Mouse (Mus musculus) kidney, postnatal 0 days (tissue): ENCODE measurements at regions not wholly inside any gene's neighbourhood (a gene's known extent, or its start where the extent isn't known, plus 50 kb on each side); places are given as distances from the start of the nearest gene placed in this dataset.
A peak's percentile ranks its signal among the peaks of the same experiment; 100 is the strongest.

Experiments used
- ATAC-seq: fragments of 200-750 bp; cut with Nextera tagmentation; replicated peaks from 2 replicates; pipeline ENCODE4 v1.8.0; 2017; ENCODE audit warnings: low read depth, moderate number of reproducible peaks, moderate TSS enrichment, moderate library complexity; ENCODE audit not compliant: low FRiP score
- DNase-seq: peaks from one replicate; pipeline ENCODE4 v3.0.0-alpha.2; 2016; ENCODE audit warnings: low spot score
- H3K27ac ChIP-seq: fragments of 300-500 bp; sonication (generic); 2 replicates; pipeline ENCODE4 v1.5.1; 2014; ENCODE audit warnings: mild to moderate bottlenecking
- H3K27me3 ChIP-seq: fragments of 300-500 bp; sonication (generic); 2 replicates; pipeline ENCODE4 v1.6.1; 2014; ENCODE audit warnings: low read length, mixed read lengths; ENCODE audit not compliant: insufficient read depth
- H3K36me3 ChIP-seq: fragments of 300-500 bp; sonication (generic); 2 replicates; pipeline ENCODE4 v1.6.1; 2014; ENCODE audit warnings: low read length, mixed read lengths; ENCODE audit not compliant: insufficient read depth
- H3K4me1 ChIP-seq: fragments of 300-500 bp; sonication (generic); replicated peaks from 2 replicates; pipeline ENCODE4 v1.6.1; 2014; ENCODE audit warnings: antibody characterized with exemption, low read length, mixed read lengths; ENCODE audit not compliant: insufficient read depth
- H3K4me2 ChIP-seq: fragments of 300-500 bp; sonication (generic); 2 replicates; pipeline ENCODE4 v1.6.1; 2014; ENCODE audit warnings: mild to moderate bottlenecking, low read length, moderate library complexity, mixed read lengths
- H3K4me3 ChIP-seq: fragments of 300-500 bp; sonication (generic); replicated peaks from 2 replicates; pipeline ENCODE4 v1.5.1; 2014; ENCODE audit warnings: low read depth, low read length
- H3K9ac ChIP-seq: fragments of 300-500 bp; sonication (generic); 2 replicates; pipeline ENCODE4 v1.6.1; 2014; ENCODE audit warnings: low read depth, low read length
- H3K9me3 ChIP-seq: fragments of 300-500 bp; sonication (generic); replicated peaks from 2 replicates; pipeline ENCODE4 v1.6.1; 2016; ENCODE audit warnings: low read length, inconsistent platforms, mixed read lengths
- CTCF ChIP-seq: IDR thresholded peaks from 2 replicates; pipeline ENCODE4 v1.5.1; 2016; ENCODE audit warnings: antibody characterized with exemption, low read depth, mild to moderate bottlenecking, moderate library complexity
- WGBS: fragments of 180-500 bp; shearing (Covaris S2); extraction: QIAGEN DNeasy Blood & Tissue Kit; methylation state at CpG from one replicate; pipeline ENCODE4 v1.1.7; 2014; 5-methylcytosine and 5-hydroxymethylcytosine counted together

GRCm38 (mm10) chr1:42468365-42468764, 227.2 kb upstream of the Pou3f3 start:
- 52% methylated on average over 3 of the region's 3 CpGs for WGBS
- H3K4me2 ChIP-seq: no peak overlapping the region
- TF ChIP-seq CTCF: no peak
- no peaks in the 10 kb centered on the region for H3K27me3 ChIP-seq
- no peak overlapping the region for H3K9ac ChIP-seq
- 0 out of 2 replicates have a peak, but pooled peaks cover 3% of the 10 kb centered on the region for H3K4me1 ChIP-seq
- no peaks in the 10 kb centered on the region for H3K9me3 ChIP-seq
- no peak overlapping the region for H3K4me3 ChIP-seq
- ATAC-seq: peak; percentile 82
- no peak overlapping the region for H3K27ac ChIP-seq
- H3K36me3 ChIP-seq: no peaks in the 10 kb centered on the region
- DNase-seq: peak; percentile 44

GRCm38 (mm10) chr1:42471846-42472494, 223.6 kb upstream of the Pou3f3 start:
- Histone ChIP-seq H3K27me3 (no peaks in the 10 kb centered on the region), H3K4me1 (0 out of 2 replicates have a peak, but pooled peaks cover 3% of the 10 kb centered on the region), H3K4me2 (no peak overlapping the region), H3K4me3 (no peak overlapping the region), H3K36me3 (no peaks in the 10 kb centered on the region), H3K9ac (no peak overlapping the region), H3K27ac (no peak overlapping the region), H3K9me3 (no peaks in the 10 kb centered on the region)
- 83% methylated on average over 10 of the region's 10 CpGs for WGBS
- DNase-seq (no peak), ATAC-seq (no peak)
- no peak for TF ChIP-seq CTCF

GRCm38 (mm10) chr1:42472495-42473230, 222.9 kb upstream of the Pou3f3 start:
- no peak for ATAC-seq

GRCm38 (mm10) chr1:42474197-42474596, 221.4 kb upstream of the Pou3f3 start:
- no peak for ATAC-seq
- no peaks in the 10 kb centered on the region for H3K36me3 ChIP-seq
- 74% methylated on average over 8 of the region's 8 CpGs for WGBS
- DNase-seq: no peak
- no peaks in the 10 kb centered on the region for H3K9me3 ChIP-seq
- no peak overlapping the region for H3K27ac ChIP-seq
- TF ChIP-seq CTCF: no peak
- H3K4me3 ChIP-seq: no peak overlapping the region
- H3K4me1 ChIP-seq: 0 out of 2 replicates have a peak, but pooled peaks cover 3% of the 10 kb centered on the region
- H3K4me2 ChIP-seq: no peak overlapping the region
- no peak overlapping the region for H3K9ac ChIP-seq
- no peaks in the 10 kb centered on the region for H3K27me3 ChIP-seq

More at GRCm38 (mm10) chr1:42472495-42473230, 222.9 kb upstream of the Pou3f3 start:
- H3K9me3 ChIP-seq: no peaks in the 10 kb centered on the region
- DNase-seq: peak; percentile 43
- WGBS: 18% methylated on average over 13 of the region's 13 CpGs
- no peak overlapping the region for H3K9ac ChIP-seq
- no peak overlapping the region for H3K27ac ChIP-seq
- 0 out of 2 replicates have a peak, but pooled peaks cover 3% of the 10 kb centered on the region for H3K4me1 ChIP-seq
- H3K27me3 ChIP-seq: no peaks in the 10 kb centered on the region
- H3K4me2 ChIP-seq: no peak overlapping the region
- no peaks in the 10 kb centered on the region for H3K36me3 ChIP-seq
- H3K4me3 ChIP-seq: no peak overlapping the region
- TF ChIP-seq CTCF: no peak

- DNase-seq (no peak), ATAC-seq (no peak)
- TF ChIP-seq CTCF: no peak
- H3K4me3 ChIP-seq: no peak overlapping the region
- H3K4me1 ChIP-seq: 0 out of 2 replicates have a peak, but pooled peaks cover 3% of the 10 kb centered on the region
- H3K4me2 ChIP-seq: no peak overlapping the region
- H3K9me3 ChIP-seq: no peaks in the 10 kb centered on the region
- no peak overlapping the region for H3K27ac ChIP-seq
- H3K27me3 ChIP-seq: no peaks in the 10 kb centered on the region
- 88% methylated on average over 1 of the region's 1 CpGs for WGBS
- H3K36me3 ChIP-seq: no peaks in the 10 kb centered on the region
- H3K9ac ChIP-seq: no peak overlapping the region
Measured at GRCm38 (mm10) chr1:42474831-42475230, 220.7 kb upstream of the Pou3f3 start.

GRCm38 (mm10) chr1:42475629-42476028, 219.9 kb upstream of the Pou3f3 start:
- no peaks in the 10 kb centered on the region for H3K27me3 ChIP-seq
- H3K4me2 ChIP-seq: no peak overlapping the region
- ATAC-seq (no peak), DNase-seq (no peak)
- no peak overlapping the region for H3K27ac ChIP-seq
- 0 out of 2 replicates have a peak, but pooled peaks cover 3% of the 10 kb centered on the region for H3K4me1 ChIP-seq
- 90% methylated on average over 2 of the region's 2 CpGs for WGBS
- no peak overlapping the region for H3K9ac ChIP-seq
- no peak overlapping the region for H3K4me3 ChIP-seq
- TF ChIP-seq CTCF: no peak
- H3K9me3 ChIP-seq: no peaks in the 10 kb centered on the region
- no peaks in the 10 kb centered on the region for H3K36me3 ChIP-seq
